Mouse (Mus musculus): ENCODE measurements around the gene Map3k9. TPM values are rescaled to one million over a fixed set of nuclear protein-coding genes. Genes with fewer than 3 reads are reported as not detected.

The Map3k9 gene
- 2.1 TPM for polyA plus RNA-seq (2014; fragmentation: Illumina TruSeq; extraction: RNeasy Lipid Tissue Mini Kit (QIAGEN cat#74804); ENCODE audit: low read depth, low replicate concordance)

GRCm38 (mm10) chr12:81781105-81781909 is at the start of gene Map3k9:
Map3k9 (minus strand) TSS chr12:81781175.

Other genes starting within 250 kb of the Map3k9 start
- 13.1 TPM for gene Gm20498, start 248.3 kb downstream of the Map3k9 start, polyA plus RNA-seq (2014; fragmentation: Illumina TruSeq; extraction: RNeasy Lipid Tissue Mini Kit (QIAGEN cat#74804); ENCODE audit: low read depth, low replicate concordance)
- gene Synj2bp, start 248.3 kb downstream of the Map3k9 start, polyA plus RNA-seq (2014; fragmentation: Illumina TruSeq; extraction: RNeasy Lipid Tissue Mini Kit (QIAGEN cat#74804); ENCODE audit: low read depth, low replicate concordance), result 25.5 TPM
- 0.36 TPM for gene Adam21, start 212.7 kb downstream of the Map3k9 start, polyA plus RNA-seq (2014; fragmentation: Illumina TruSeq; extraction: RNeasy Lipid Tissue Mini Kit (QIAGEN cat#74804); ENCODE audit: low read depth, low replicate concordance)
- gene Med6, start 186.2 kb downstream of the Map3k9 start, polyA plus RNA-seq (2014; fragmentation: Illumina TruSeq; extraction: RNeasy Lipid Tissue Mini Kit (QIAGEN cat#74804); ENCODE audit: low read depth, low replicate concordance), result 26.6 TPM
- 4.0 TPM for gene Ttc9, start 149.9 kb downstream of the Map3k9 start, polyA plus RNA-seq (2014; fragmentation: Illumina TruSeq; extraction: RNeasy Lipid Tissue Mini Kit (QIAGEN cat#74804); ENCODE audit: low read depth, low replicate concordance)
- 46.8 TPM for gene Pcnx, start 78.8 kb upstream of the Map3k9 start, polyA plus RNA-seq (2014; fragmentation: Illumina TruSeq; extraction: RNeasy Lipid Tissue Mini Kit (QIAGEN cat#74804); ENCODE audit: low read depth, low replicate concordance)

Measured in adipose tissue, adult 10 weeks (tissue).